Mouse (Mus musculus): ENCODE data around the gene Fam187a. TPM values are rescaled to one million over a fixed set of nuclear protein-coding genes. Genes with fewer than 3 reads are reported as not detected.

Gene Fam187a
- total RNA-seq, 1 experiment from 2014 or later, result not detected

DNA sequence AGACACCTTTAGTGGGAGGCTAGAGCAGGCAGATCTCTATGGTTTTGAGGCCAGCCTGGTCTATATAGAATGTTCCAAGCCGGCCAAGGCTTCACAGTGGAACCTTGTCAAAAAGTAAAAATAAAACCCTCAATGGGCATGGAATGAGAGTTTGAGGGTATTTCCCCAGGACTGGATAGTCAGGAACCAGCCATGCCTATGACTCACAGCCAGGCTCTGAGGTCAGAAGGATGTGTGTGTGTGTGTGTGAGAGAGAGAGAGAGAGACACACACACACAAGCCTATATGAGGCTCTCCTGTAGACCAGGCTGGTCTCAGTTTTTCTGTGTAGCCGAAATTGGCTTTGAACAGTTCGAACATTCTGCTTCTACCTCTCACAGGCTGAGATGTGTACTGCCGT lies 9.7 kb downstream of the Fam187a start:
- no peak for DNase-seq

DNA sequence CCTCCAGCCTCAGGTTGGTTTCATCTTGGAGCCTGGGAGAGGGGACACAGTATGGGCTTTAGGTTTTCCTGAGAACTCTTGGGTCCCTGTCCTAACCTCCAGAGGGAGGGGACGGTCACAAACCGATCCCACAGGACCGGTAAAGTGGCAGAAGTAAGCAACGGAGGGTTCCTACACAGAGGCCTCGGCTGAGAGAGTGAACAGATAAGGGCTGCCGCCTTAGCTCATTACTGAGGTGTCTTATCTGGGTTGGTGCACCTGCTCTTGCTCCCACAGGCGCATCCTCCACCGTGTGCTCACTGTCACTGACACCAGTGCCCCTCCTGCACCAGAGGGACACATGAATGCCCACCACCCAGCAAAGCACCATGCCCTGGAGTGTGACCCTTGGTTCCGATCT lies 10.8 kb downstream of the Fam187a start:
- no peak for DNase-seq

DNA sequence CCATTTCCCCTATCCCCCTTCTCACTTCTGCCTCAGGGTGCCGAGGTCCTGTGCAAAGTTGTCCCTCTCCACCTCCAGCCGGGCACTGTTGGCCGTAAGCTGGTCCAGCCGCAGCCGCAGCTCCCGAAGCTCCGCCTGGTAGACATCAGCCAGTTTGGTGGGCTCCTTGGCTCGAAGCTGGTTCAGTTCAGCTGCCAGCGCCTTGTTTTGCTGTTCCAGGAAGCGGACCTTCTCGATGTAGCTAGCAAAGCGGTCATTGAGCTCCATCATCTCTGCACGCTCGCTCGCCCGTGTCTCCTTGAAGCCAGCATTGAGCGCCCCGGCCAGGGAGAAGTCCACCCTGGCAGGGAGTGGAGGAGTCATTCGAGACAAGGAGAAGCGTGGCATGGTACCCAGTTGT lies 11.7 kb downstream of the Fam187a start:
- no peak for DNase-seq

DNA sequence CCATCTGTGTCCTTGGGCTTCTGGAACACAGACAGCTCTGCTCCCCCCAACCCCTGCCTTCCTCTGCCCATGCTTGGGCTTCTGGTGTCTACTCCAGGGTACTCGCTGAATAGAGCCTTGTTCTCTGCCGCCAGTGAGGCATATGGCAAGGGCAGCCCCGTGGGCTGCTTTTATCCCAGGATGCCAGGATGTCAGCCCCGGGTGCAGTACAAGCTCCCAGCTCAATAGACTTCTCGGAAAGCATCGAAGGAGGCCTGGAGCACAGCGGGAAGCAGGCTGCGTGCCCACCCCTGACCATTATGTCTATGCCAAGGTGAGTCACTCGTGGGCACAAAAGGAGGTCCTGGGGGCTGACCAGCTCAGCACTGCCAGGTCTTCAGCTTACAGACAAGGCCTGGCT lies 13.4 kb downstream of the Fam187a start:
- DNase-seq, result no peak

DNA sequence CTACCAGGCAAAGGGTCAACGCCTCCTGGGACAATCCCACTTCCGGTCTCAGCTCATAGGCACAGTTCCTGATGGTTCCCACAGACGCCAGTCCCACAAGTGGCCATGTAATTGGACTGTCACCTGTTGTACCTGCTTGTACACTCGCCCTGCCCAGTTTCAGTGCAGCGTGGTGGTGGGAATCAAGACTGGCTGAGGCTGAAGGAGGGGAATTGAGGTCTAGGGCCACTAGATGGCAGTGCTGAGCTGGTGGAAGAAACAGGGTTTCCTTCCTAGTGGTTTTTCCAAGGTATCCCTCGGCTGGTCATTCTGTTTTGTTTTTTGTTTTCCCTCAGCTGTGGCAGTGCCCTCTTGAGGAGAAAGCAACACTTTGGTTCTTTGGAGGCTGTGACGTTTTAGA lies 15.8 kb downstream of the Fam187a start, which contains the start of gene Gfap:
Gfap (minus strand) TSS at position 150 of the 400 bp plus-strand sequence.
- peak; percentile 91 for DNase-seq

DNA sequence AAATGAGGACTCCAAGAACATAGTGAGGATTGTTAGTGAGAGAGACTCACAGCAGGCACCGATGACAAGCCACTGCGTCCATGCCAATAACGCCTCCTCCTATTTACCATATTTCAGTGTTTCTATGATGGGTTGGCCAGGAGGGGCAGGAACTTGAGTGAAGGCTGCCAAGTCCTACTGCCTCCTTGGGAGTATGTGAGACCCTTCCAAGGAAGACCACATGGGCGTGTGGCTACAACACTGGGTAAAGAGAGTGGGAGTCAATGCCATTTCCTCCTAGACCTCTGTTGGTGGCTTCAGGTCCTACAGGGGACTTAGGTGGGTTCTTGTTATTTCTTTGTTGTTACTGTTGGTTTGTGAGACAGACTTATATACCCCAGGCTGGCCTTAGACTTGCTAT lies 16.2 kb downstream of the Fam187a start:
- DNase-seq, result no peak

DNA sequence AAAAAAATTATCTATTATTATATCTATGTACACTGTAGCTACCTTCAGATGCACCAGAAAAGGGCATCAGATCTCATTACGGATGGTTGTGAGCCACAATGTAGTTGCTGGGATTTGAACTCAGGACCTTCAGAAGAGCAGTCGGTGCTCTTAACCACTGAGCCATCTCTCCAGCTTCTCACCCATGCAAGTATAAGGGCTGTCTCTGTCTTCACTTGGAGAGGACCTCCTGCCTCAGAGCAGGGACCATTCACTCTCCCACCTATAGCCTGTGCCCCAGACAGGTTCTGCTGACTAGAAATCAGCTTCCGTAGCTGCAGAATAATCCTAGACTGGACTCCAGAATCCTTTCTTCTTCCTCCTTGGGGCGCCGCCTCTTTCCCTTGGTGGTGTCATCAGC lies 17.1 kb downstream of the Fam187a start:
- no peak for DNase-seq

DNA sequence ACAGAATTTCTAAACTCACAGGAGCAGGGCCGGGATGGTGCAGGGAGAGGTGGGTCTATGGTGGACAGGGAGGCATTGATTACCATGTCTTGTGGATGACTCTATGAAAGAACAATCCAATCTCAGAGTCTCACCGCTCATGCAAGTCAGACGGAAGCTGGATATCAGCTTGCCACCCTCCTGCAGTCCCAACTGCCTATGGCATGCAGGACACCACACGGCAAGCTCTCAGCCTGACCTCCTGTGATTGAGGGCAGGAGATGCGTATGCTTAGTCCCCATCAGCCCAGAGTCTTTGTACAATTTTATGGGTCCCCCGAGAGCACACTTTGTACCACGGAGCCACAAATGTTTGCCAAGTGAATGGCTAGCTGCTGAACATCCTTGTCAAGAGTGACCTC lies 18.7 kb downstream of the Fam187a start:
- no peak for DNase-seq

DNA sequence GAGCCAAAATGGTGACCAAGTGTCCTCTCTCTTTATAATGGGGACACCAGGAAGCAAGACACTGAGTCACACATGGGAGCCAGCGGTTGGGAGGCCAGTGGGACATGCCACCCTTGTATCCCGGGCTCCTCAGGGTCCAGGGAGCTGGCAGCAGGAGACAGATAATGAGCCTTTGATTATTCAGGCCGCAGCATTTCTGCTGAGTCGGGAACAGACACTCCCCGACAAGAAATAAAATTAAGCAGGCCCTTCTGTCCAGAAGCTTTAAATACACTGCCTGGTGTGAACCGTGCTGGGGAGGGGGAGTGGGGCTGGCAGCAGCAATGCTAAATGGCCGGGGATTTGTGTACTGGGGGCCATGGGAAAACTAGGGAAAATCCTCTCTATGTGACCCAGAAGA lies 26.4 kb downstream of the Fam187a start:
- no peak for DNase-seq

DNA sequence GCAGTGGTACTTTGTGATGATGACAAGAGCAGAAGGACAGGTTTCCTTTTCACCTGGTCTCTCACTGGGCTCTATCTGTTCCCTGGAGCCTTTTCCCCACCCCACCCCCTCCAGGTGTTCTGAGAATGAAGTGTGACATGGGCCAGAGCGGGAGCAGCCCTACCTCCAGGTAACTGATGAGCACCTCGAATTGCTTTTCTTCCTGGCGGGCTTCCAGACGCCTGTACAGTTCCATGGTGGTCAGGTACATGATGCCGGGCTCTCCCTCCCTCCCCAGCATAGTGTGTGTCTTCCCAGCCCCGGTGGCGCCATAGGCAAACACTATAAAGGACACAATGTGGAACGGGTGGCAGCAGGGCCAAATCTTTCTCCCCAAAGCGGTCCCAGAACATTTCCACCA lies 30.4 kb downstream of the Fam187a start:
- no peak for DNase-seq

DNA sequence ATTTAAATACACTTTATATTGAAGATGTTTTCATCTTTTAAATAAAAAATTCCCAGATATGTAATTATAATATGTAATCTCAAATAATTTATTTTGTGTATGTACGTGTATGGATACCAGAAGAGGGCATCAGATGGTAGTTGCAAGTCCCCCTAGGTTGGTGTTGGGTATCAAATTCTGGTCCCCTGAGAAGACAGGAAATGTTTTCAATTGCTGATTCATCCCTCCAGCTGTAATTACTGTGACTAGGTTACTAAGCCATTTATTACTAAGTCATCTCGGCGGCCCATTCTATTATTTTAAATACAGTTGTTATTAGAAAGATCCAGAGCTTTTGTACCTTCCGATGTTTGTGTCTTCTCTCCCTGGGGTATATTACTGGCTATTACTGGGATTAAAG lies 33.1 kb downstream of the Fam187a start:
- no peak for DNase-seq

DNA sequence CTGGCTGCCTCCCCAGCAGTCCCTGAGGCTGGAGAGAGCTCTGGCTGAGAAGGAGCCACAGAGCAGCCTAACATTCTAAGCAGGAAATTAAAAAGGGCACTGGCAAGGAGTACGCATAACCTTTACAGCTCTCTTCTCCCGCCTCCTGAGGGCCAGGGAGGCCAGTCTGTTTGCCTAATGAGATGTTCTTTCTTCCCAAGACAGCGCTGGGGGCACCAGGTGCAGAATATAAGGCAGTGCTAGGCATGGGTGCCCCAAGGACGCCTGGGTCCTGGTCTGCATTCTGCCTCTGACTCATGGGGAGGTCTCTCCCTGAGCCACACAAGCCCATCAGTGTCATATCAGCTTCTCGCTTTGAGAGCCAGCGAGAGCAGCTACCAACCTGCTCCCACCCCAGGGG lies 36.5 kb downstream of the Fam187a start:
- DNase-seq, result peak; percentile 43

DNA sequence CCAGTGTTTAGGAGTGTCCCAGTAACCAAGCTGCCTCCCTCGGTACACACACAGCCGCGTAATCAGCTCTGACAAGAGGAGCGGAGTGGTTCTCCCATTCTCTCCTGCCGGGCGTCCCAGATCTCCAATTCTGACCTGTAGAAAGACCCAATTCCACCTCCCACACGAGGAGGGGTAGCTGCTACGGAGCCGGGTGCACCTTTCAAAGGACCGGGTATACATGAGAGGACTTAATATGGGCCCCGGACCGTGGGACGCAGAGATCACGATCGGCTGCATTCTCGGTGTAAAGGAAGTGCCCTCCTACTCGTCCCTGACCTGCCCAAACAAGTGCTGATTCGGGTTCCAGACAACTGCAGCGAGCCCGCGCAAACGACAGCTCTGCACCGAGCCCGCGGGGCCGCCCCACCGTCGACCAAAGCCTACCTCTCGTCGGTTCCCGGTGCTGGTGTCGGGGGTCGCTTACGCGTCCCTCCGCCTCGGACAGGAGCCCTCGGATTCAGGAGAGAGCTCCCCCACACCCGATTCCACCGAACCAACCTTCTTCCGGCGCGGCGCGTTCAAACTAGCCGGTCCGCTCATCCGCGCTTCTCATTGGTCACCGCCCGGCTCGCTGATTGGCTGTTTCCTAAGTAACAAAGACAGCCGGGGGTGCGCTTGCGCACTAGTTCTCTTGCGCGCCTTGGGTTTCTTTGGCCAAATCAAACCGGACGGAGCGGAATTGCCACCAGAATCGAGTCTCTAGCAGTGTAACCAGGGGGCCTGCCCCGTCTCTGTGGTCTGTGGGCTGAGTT lies 39.8 kb downstream of the Fam187a start, which contains the start of gene Kif18b:
Kif18b (minus strand) TSS at position 568 of the 794 bp plus-strand sequence.
- DNase-seq, result peak; percentile 97

DNA sequence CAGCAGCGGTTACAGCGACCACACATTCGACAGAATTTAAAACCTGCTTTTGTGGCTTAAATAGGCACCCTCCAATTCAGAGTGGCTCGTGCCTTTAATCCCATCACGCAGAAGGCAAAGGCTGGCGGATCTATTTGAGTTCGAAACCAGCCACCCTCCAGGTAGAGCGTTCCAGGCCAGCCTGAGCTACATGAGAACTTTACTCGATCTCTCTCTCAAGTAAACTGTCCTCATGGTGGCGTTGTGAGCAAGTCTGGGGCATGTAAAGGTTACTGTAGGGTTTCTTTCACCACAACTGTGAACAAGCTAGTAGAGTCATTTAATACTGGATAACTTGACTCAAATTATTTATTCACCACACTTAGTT lies 40.4 kb downstream of the Fam187a start:
- DNase-seq, result peak; percentile 60

DNA sequence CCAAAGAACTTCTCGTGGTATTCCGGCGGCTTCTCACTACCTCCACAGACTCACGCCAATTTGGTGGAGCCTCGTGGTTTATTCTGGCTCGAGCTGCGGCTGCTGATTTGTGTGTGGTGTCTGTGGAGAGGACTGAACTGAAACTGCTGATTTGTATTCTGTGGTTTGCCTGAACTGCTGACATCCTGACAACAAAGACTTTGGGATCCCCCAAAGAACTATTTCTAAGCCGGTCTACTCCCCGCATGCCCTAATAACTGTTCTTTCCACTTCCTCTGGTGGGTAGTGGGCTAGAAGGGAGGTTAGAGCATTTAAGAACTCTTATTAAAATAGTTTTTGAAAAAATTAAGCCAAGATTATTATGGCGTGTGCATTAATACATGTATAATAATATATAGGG lies 45.7 kb downstream of the Fam187a start:
- no peak for DNase-seq

DNA sequence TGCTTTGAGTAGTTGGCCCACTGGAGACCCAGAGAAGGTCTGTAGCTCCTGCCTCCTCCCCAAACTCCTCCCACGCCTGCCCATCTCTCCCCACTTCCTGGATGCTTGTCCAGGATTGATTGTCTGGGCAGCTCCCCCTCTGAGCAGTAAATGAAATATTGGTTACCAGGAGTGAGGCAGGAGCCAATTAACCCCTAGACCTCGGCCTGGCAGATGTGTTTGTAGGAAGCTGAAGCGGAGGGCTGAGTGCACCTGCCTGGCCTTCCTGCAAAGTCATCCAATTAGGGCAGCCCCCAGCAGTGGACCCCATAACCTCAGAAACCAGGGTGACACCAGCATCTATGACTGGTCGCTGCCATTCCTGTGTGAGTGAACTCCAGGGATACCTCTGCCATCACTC lies 51.3 kb downstream of the Fam187a start:
- DNase-seq, result no peak

Other genes with a start within 250 kb of the Fam187a start
- not detected in 2 replicates for gene Meioc, start 221.5 kb upstream of the Fam187a start, total RNA-seq (2021)
- 23.2 and 23.6 TPM in 2 replicates for gene Ccdc43, start 187.4 kb upstream of the Fam187a start, total RNA-seq (2021)
- gene Adam11, start 123.7 kb upstream of the Fam187a start, total RNA-seq (2021), result 10.3 and 17.2 TPM in 2 replicates
- 22.5 and 24.7 TPM in 2 replicates for gene Gjc1, start 65.5 kb upstream of the Fam187a start, total RNA-seq (2021)
- gene Higd1b, start 49.3 kb upstream of the Fam187a start, total RNA-seq (2021), result 3.8 and 4.1 TPM in 2 replicates
- 79.9 and 96.2 TPM in 2 replicates for gene Eftud2, start 4.2 kb upstream of the Fam187a start, total RNA-seq (2021)
- 0.38 and 0.59 TPM in 2 replicates for gene Ccdc103, start 4.0 kb upstream of the Fam187a start, total RNA-seq (2021)
- gene Gfap, start 15.7 kb downstream of the Fam187a start, total RNA-seq (2021), result 0.68 and 1.2 TPM in 2 replicates
- 6.9 and 8.6 TPM in 2 replicates for gene Kif18b, start 40.0 kb downstream of the Fam187a start, total RNA-seq (2021)
- 35.3 TPM in 2 replicates for gene C1ql1, start 61.5 kb downstream of the Fam187a start, total RNA-seq (2021)
- 88.8 and 93.1 TPM in 2 replicates for gene Nmt1, start 143.0 kb downstream of the Fam187a start, total RNA-seq (2021)
- gene Dcakd, start 143.2 kb downstream of the Fam187a start, total RNA-seq (2021), result 65.0 and 66.3 TPM in 2 replicates
- 9.3 and 11.2 TPM in 2 replicates for gene Plcd3, start 216.5 kb downstream of the Fam187a start, total RNA-seq (2021)
- gene Acbd4, start 216.5 kb downstream of the Fam187a start, total RNA-seq (2021), result 77.8 and 84.9 TPM in 2 replicates
- 57.8 and 62.1 TPM in 2 replicates for gene Hexim1, start 231.1 kb downstream of the Fam187a start, total RNA-seq (2021)
- 3.9 and 5.6 TPM in 2 replicates for gene Hexim2, start 247.3 kb downstream of the Fam187a start, total RNA-seq (2021)